Mouse (Mus musculus): Measurements from ENCODE around the gene Car10. TPM values are rescaled to one million over a fixed set of nuclear protein-coding genes. Genes with fewer than 3 reads are reported as not detected.

Gene Car10
- polyA plus RNA-seq, 1 experiment from 2014 or later = 0.20 TPM

- no peak for DNase-seq (ENCODE audit: low spot score)
- Histone ChIP-seq H3K4me3 (no peak overlapping the region), H3K9me3 (replicated peaks) (no peaks in the 10 kb centered on the region), H3K27ac (no peak overlapping the region), H3K27me3 (ENCODE audit: low read depth, poor library complexity, severe bottlenecking) (no peaks in the 10 kb centered on the region), H3K4me1 (no peaks in the 10 kb centered on the region), H3K36me3 (no peaks in the 10 kb centered on the region)
- WGBS = 88% methylated on average over 11 of the region's 11 CpGs
These were observed 392.5 kb downstream of the Car10 start for GRCm38 (mm10) chr11:93490211-93490820.

- Histone ChIP-seq H3K27me3 (ENCODE audit: low read depth, poor library complexity, severe bottlenecking) (no peaks in the 10 kb centered on the region), H3K36me3 (no peaks in the 10 kb centered on the region), H3K4me1 (peaks cover 26% of the 10 kb centered on the region), H3K4me3 (no peak overlapping the region), H3K9me3 (replicated peaks) (no peaks in the 10 kb centered on the region), H3K27ac (no peak overlapping the region)
- DNase-seq (ENCODE audit: low spot score) = no peak
- WGBS = 91% methylated on average over 6 of the region's 6 CpGs
These were observed 400.1 kb downstream of the Car10 start for GRCm38 (mm10) chr11:93497896-93498295.

- Histone ChIP-seq H3K4me3 (no peak overlapping the region), H3K4me1 (peaks cover 26% of the 10 kb centered on the region), H3K27me3 (ENCODE audit: low read depth, poor library complexity, severe bottlenecking) (no peaks in the 10 kb centered on the region), H3K27ac (no peak overlapping the region), H3K36me3 (no peaks in the 10 kb centered on the region), H3K9me3 (replicated peaks) (no peaks in the 10 kb centered on the region)
- 13% methylated on average over 4 of the region's 4 CpGs for WGBS
- DNase-seq (ENCODE audit: low spot score) = peak; percentile 31
These were observed 402.6 kb downstream of the Car10 start for GRCm38 (mm10) chr11:93500442-93500841.

DNA sequence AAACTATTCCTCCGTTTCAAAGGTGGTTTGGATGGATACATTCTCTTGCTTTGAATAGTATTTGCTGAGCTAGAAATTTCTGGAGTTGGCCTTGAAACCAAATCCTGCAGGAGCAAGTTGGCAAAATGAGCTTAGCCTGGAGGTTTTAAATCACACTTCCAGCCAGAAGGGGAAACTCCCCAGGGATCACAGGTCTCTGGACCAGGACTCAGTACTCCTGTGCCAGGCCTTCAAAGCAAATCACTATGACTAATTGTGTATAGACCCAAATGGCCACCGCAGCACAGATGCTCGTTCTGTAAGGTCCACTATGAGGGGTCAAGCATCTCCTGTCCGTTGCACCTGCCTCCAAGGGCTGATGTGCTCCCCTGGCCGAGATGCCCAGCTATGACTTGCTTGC is 403.8 kb downstream of the Car10 start:
- Histone ChIP-seq H3K27me3 (ENCODE audit: low read depth, poor library complexity, severe bottlenecking) (no peaks in the 10 kb centered on the region), H3K36me3 (no peaks in the 10 kb centered on the region), H3K9me3 (replicated peaks) (no peaks in the 10 kb centered on the region), H3K4me1 (peaks cover 26% of the 10 kb centered on the region), H3K4me3 (no peak overlapping the region), H3K27ac (no peak overlapping the region)
- DNase-seq (ENCODE audit: low spot score) = no peak
- WGBS = 83% methylated on average over 5 of the region's 5 CpGs

DNA sequence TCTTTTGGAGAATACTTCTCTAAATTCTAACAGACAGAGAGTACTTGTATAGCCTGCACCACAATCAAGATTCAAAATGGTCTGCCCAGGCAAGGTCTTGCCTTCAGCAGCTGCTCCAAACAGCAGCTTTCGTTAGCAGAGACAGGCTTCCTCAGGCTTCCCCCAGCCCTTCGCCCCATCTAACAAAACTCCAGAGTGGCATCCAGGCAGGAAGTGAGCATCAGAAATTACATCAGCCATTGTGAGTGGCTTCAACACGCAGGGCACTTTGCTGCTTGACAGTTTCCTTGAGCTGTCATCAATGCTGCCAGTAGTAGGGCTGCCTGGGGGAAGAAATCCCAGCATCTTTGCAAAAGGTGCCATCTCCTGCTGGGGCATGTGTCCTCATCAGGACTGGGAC is 405.0 kb downstream of the Car10 start:
- DNase-seq (ENCODE audit: low spot score) = no peak
- Histone ChIP-seq H3K4me3 (no peak overlapping the region), H3K36me3 (no peaks in the 10 kb centered on the region), H3K9me3 (replicated peaks) (no peaks in the 10 kb centered on the region), H3K27ac (no peak overlapping the region), H3K27me3 (ENCODE audit: low read depth, poor library complexity, severe bottlenecking) (no peaks in the 10 kb centered on the region), H3K4me1 (peaks cover 26% of the 10 kb centered on the region)
- 68% methylated on average over 3 of the region's 3 CpGs for WGBS

DNA sequence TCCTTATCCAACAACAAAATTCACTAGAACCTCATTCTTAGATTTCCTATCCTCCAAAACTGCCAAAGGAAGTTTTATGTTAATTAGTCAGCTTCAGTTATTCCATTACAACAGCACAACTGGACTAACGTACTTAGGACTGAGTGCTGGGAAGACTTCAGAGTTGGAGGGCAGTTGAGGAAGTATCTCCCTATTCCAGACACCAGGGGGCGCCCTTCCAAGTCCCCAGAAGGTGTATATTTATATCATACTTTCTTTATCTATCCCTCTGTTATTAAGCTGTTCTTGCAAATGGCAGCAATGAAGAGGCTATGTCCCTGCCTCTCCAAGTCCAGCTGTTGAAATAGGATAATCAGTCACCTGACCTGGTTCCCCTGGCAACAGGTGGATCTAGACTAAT is 405.6 kb downstream of the Car10 start:
- H3K27me3 ChIP-seq (ENCODE audit: low read depth, poor library complexity, severe bottlenecking) = no peaks in the 10 kb centered on the region
- no peaks in the 10 kb centered on the region for H3K36me3 ChIP-seq
- DNase-seq (ENCODE audit: low spot score) = peak; percentile 37
- H3K9me3 ChIP-seq (replicated peaks) = no peaks in the 10 kb centered on the region
- no peak overlapping the region for H3K4me3 ChIP-seq
- H3K27ac ChIP-seq = no peak overlapping the region
- WGBS = 33% methylated on average over 2 of the region's 2 CpGs
- peaks cover 26% of the 10 kb centered on the region for H3K4me1 ChIP-seq

DNA sequence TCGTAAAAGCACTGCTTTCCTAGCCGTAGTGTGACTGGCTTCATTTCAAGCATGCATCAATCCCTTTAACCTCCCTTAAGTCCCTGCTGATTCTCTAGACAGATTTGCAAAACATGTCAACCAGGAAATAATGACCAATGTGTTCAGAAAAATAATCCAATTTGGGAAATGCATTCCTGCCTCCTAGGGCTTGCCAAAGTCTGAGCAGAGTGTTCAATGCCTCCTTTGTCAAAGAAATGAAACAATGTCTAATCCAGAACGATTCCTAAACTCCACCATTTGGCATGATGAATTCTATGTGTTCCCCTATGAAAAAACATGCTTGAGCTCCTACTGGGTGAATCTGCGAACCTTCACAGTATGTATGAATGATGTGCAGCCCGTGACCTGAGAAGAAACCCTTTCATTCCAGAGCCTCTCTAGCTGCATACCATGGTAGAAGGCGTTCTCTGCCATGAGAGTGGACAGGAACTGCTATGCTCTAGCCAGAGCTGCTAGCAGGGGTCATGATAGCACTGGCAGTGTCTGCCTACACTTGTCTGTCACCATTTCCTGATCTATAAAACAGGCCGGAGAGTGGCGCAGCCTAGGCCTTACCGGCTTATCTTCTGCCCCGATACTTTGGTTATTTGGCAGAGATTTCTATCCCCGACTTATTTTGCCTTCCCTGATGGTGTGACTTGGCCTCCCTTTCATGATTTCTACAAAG is 411.9 kb downstream of the Car10 start:
- no peak overlapping the region for H3K27ac ChIP-seq
- no peaks in the 10 kb centered on the region for H3K9me3 ChIP-seq (replicated peaks)
- no peaks in the 10 kb centered on the region for H3K36me3 ChIP-seq
- H3K27me3 ChIP-seq (ENCODE audit: low read depth, poor library complexity, severe bottlenecking) = no peaks in the 10 kb centered on the region
- 81% methylated on average over 11 of the region's 11 CpGs for WGBS
- H3K4me1 ChIP-seq = peaks cover 3% of the 10 kb centered on the region; the same call in 1 of the 2 replicates
- H3K4me3 ChIP-seq = no peak overlapping the region
- no peak for DNase-seq (ENCODE audit: low spot score)

- WGBS = 85% methylated on average over 2 of the region's 2 CpGs
- DNase-seq (ENCODE audit: low spot score) = no peak
- Histone ChIP-seq H3K4me3 (no peak overlapping the region), H3K4me1 (peaks cover 3% of the 10 kb centered on the region; the same call in 1 of the 2 replicates), H3K36me3 (no peaks in the 10 kb centered on the region), H3K9me3 (replicated peaks) (no peaks in the 10 kb centered on the region), H3K27ac (no peak overlapping the region), H3K27me3 (ENCODE audit: low read depth, poor library complexity, severe bottlenecking) (no peaks in the 10 kb centered on the region)
These were observed 415.0 kb downstream of the Car10 start for GRCm38 (mm10) chr11:93512843-93513242.

DNA sequence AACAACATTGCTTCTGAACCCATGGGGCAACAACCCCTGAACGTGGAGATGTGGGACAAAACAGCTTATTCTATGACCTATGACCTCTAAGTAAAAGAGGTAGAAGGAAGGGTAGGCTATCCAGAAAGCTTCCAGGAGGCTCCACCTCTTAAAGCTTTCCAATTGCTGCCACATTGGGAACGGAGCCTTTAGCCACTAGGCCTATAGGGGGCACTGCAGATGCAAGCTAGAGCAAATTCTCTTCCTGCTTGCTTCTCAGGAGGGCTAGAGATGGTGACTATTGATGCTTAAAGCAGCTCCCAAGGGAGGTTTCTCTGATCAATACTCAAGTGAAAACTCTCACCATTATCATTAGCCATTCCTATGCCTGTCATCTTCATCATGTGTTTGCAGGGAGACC is 416.6 kb downstream of the Car10 start:
- Histone ChIP-seq H3K27ac (no peak overlapping the region), H3K4me3 (no peak overlapping the region), H3K9me3 (replicated peaks) (no peaks in the 10 kb centered on the region), H3K4me1 (peaks cover 6% of the 10 kb centered on the region), H3K27me3 (ENCODE audit: low read depth, poor library complexity, severe bottlenecking) (no peaks in the 10 kb centered on the region), H3K36me3 (no peaks in the 10 kb centered on the region)
- WGBS = 32% methylated on average over 2 of the region's 2 CpGs
- DNase-seq (ENCODE audit: low spot score) = no peak

DNA sequence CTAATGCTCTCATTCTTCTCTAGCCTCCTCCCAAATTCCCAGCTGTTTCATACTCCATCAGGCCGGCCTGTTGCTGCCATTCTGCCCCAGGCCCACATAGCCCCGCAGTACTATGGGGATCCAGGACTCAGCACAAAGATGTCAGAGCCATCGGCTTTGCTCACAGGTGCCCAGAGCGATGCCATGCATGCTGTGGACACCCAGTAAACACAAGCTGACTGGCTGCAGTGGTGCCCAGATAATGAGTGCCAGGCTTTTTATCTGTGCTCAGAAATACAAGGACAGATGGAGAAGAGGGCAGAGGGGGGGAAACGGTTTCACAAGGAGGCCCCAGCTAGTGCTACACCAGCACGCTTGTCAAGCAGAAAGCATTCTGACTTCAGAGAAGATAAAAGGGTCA is 417.7 kb downstream of the Car10 start:
- no peaks in the 10 kb centered on the region for H3K9me3 ChIP-seq (replicated peaks)
- DNase-seq (ENCODE audit: low spot score) = no peak
- H3K27ac ChIP-seq = no peak overlapping the region
- 86% methylated on average over 6 of the region's 6 CpGs for WGBS
- peaks cover 6% of the 10 kb centered on the region; the same call in 1 of the 2 replicates for H3K4me1 ChIP-seq
- no peaks in the 10 kb centered on the region for H3K27me3 ChIP-seq (ENCODE audit: low read depth, poor library complexity, severe bottlenecking)
- H3K4me3 ChIP-seq = no peak overlapping the region
- no peaks in the 10 kb centered on the region for H3K36me3 ChIP-seq

DNA sequence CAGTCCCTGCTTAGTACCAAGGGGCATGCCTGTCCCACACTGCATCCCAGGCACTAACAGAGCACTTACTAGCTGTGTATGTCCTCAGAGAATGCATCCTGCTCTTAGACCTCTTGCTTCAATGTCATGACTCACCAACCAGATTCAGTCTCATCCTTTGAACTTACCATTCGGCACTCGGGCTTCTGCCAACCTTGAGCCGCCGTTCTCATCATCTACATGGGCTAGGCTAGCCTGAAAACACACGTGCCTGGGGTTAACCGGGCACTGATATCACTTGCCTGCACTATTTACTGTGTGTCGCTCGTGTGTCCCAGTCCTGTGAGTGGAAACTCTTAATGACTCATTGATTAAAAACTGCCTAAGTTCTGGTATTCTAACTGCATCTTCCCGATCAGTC is 418.4 kb downstream of the Car10 start:
- 90% methylated on average over 9 of the region's 9 CpGs for WGBS
- Histone ChIP-seq H3K4me3 (no peak overlapping the region), H3K36me3 (no peaks in the 10 kb centered on the region), H3K27me3 (ENCODE audit: low read depth, poor library complexity, severe bottlenecking) (no peaks in the 10 kb centered on the region), H3K27ac (no peak overlapping the region), H3K4me1 (peaks cover 6% of the 10 kb centered on the region; the same call in 1 of the 2 replicates), H3K9me3 (replicated peaks) (no peaks in the 10 kb centered on the region)
- no peak for DNase-seq (ENCODE audit: low spot score)

- Histone ChIP-seq H3K27me3 (ENCODE audit: low read depth, poor library complexity, severe bottlenecking) (no peaks in the 10 kb centered on the region), H3K27ac (no peak overlapping the region), H3K36me3 (no peaks in the 10 kb centered on the region), H3K4me3 (no peak overlapping the region), H3K9me3 (replicated peaks) (no peaks in the 10 kb centered on the region), H3K4me1 (peaks cover 6% of the 10 kb centered on the region; the same call in 1 of the 2 replicates)
- 91% methylated on average over 2 of the region's 2 CpGs for WGBS
- no peak for DNase-seq (ENCODE audit: low spot score)
These were observed 419.1 kb downstream of the Car10 start for GRCm38 (mm10) chr11:93516946-93517345.

GRCm38 (mm10) chr11:93522501-93522900 is 424.7 kb downstream of the Car10 start:
- H3K27me3 ChIP-seq (ENCODE audit: low read depth, poor library complexity, severe bottlenecking) = no peaks in the 10 kb centered on the region
- no peaks in the 10 kb centered on the region for H3K9me3 ChIP-seq (replicated peaks)
- no peak for DNase-seq (ENCODE audit: low spot score)
- no peak overlapping the region for H3K4me3 ChIP-seq
- H3K4me1 ChIP-seq = peaks cover 6% of the 10 kb centered on the region; the same call in 1 of the 2 replicates
- 85% methylated on average over 3 of the region's 3 CpGs for WGBS
- H3K36me3 ChIP-seq = no peaks in the 10 kb centered on the region
- H3K27ac ChIP-seq = no peak overlapping the region

Measured in limb, embryonic 10.5 days (tissue).